Mouse (Mus musculus) right cerebral cortex, postnatal 14 days (tissue): ENCODE results near the gene Dbi.

Experiments used
- DNase-seq: peaks from one replicate; pipeline ENCODE4 v3.0.0; 2022

Dbi gene

GRCm38 (mm10) chr1:120120141-120120968 is 523 bp downstream of the Dbi start:
- no peak for DNase-seq

GRCm38 (mm10) chr1:120119389-120119788 is 1.5 kb downstream of the Dbi start:
- no peak for DNase-seq

GRCm38 (mm10) chr1:120118854-120119253 is 2.0 kb downstream of the Dbi start:
- DNase-seq = no peak

GRCm38 (mm10) chr1:120116106-120116505 is 4.8 kb downstream of the Dbi start:
- DNase-seq = no peak

- DNase-seq = peak; percentile 64
These were observed 5.2 kb downstream of the Dbi start for GRCm38 (mm10) chr1:120115671-120116081.

- DNase-seq = no peak
These were observed 8.4 kb downstream of the Dbi start for GRCm38 (mm10) chr1:120112251-120113187.

GRCm38 (mm10) chr1:120111766-120112165 is 9.1 kb downstream of the Dbi start:
- no peak for DNase-seq

- no peak for DNase-seq
These were observed 11.0 kb downstream of the Dbi start for GRCm38 (mm10) chr1:120109741-120110432.

GRCm38 (mm10) chr1:120105556-120105959 is 15.3 kb downstream of the Dbi start:
- no peak for DNase-seq

GRCm38 (mm10) chr1:120101227-120101609 is 19.7 kb downstream of the Dbi start:
- no peak for DNase-seq

GRCm38 (mm10) chr1:120100456-120101226 is 20.2 kb downstream of the Dbi start:
- no peak for DNase-seq

GRCm38 (mm10) chr1:120099483-120099882 is 21.4 kb downstream of the Dbi start:
- DNase-seq = no peak

- DNase-seq = peak; percentile 71
These were observed 22.6 kb downstream of the Dbi start for GRCm38 (mm10) chr1:120098327-120098726.

GRCm38 (mm10) chr1:120094920-120095319 is 26.0 kb downstream of the Dbi start:
- DNase-seq = no peak

GRCm38 (mm10) chr1:120093482-120094134 is 27.3 kb downstream of the Dbi start:
- DNase-seq = peak; percentile 91

- no peak for DNase-seq
These were observed 29.9 kb downstream of the Dbi start for GRCm38 (mm10) chr1:120090880-120091570.

- no peak for DNase-seq
These were observed 31.7 kb downstream of the Dbi start for GRCm38 (mm10) chr1:120089180-120089579.

- DNase-seq = no peak
These were observed 34.2 kb downstream of the Dbi start for GRCm38 (mm10) chr1:120086644-120087043.

GRCm38 (mm10) chr1:120085696-120086095 is 35.2 kb downstream of the Dbi start:
- DNase-seq = no peak

GRCm38 (mm10) chr1:120083921-120084517 is 36.9 kb downstream of the Dbi start:
- no peak for DNase-seq
